ENCODE assay signal across 11 mouse cellular contexts in the genomic region with DNA sequence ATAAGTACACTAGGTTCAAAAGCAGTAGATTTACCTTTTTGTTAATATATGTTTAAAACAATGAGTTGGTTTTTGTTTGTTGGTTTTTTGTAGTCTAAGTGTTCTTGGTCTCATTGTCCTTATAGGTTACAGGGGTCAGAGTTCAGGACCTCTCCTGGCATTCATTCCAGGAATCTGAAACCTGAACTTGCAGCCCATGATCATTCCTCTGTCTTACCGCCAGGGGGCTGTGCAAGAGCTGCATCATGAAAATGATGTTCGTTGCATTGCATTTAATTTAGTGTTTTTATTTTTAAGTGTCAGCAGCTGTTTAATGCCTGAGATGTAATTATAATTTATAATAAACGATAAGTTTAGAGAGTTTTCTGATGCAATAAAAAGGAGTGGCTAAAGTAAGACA. TPM values are rescaled to one million over a fixed set of nuclear protein-coding genes. Genes with fewer than 3 reads are reported as not detected.
DNase-seq lines count a peak whose midpoint lies in the region; TF ChIP-seq lines count a peak whose summit lies in the region.
"Had no signal": no experiment of that assay in that cellular context is flagged by ENCODE, and none has a peak within 500 bp of the region (broad histone marks: within the 10 kb centered on the region; RNA-seq: fewer than 3 reads in every experiment).

No protein-coding gene starts in this region.

- no peak overlapping the region for H3K4me3 ChIP-seq in thymus, adult 2 months (ENCODE audit: control insufficient read depth, insufficient read depth, low read length)
- H3K4me3 ChIP-seq in embryonic fibroblast, embryonic 13.5 days (ENCODE audit: insufficient read depth, low read length), result no peak overlapping the region
- H3K4me3 ChIP-seq: myocyte had no signal

- no peak overlapping the region for H3K27ac ChIP-seq in thymus, adult 2 months (ENCODE audit: control insufficient read depth, insufficient read depth, low read length)
- no peak overlapping the region for H3K27ac ChIP-seq in embryonic fibroblast, embryonic 13.5 days (ENCODE audit: insufficient read depth, low read length)

- TF ChIP-seq POLR2A in thymus, adult 2 months (IDR thresholded peaks at IDR 0.05; ENCODE audit: control insufficient read depth, extremely low read depth, insufficient read depth, low read length, poor library complexity), result no peak
- no peak for TF ChIP-seq POLR2A in embryonic fibroblast, embryonic 13.5 days (IDR thresholded peaks at IDR 0.05; ENCODE audit: low read depth, low read length)

- H3K27me3 ChIP-seq in thymus, adult 2 months (ENCODE audit: control insufficient read depth, insufficient read depth, low read length), result no peaks in the 10 kb centered on the region

- no peaks in the 10 kb centered on the region for H3K36me3 ChIP-seq in thymus, adult 2 months (ENCODE audit: control insufficient read depth, insufficient read depth, low read length)

- DNase-seq in gastrocnemius, postnatal 14 days, result peak; percentile 3
- no peak for DNase-seq in gastrocnemius, postnatal 25 days
- peak; percentile 2 for DNase-seq in thymus, adult 2 months
- no peak for DNase-seq in thymus, postnatal 25 days
- DNase-seq in thymus, postnatal 4 days, result peak; percentile 30
- no peak for DNase-seq in right cerebral cortex, postnatal 4 days
- no peak for DNase-seq in urinary bladder, adult 18-20 months (ENCODE audit: low spot score in 2 of 2)

- H3K4me1 ChIP-seq in thymus, adult 2 months (replicated peaks; ENCODE audit: control insufficient read depth, insufficient read depth, low read length), result no peaks in the 10 kb centered on the region
- H3K4me1 ChIP-seq in embryonic fibroblast, embryonic 13.5 days (ENCODE audit: control insufficient read depth, insufficient read depth, low read length), result no peaks in the 10 kb centered on the region

- WGBS in thymus, adult 2 months, result 23% methylated on average over 3 of the region's 3 CpGs

- intact Hi-C loops in gastrocnemius, postnatal 14 days (cut with DNase I; ENCODE audit: low total_unique reads), result loop anchor here (5.0 to 10.0 kb wide), 2 partner anchors 47 to 90 kb away; no protein-coding TSS in a partner anchor

- TF ChIP-seq CTCF in thymus, adult 2 months (IDR thresholded peaks at IDR 0.05; ENCODE audit: borderline replicate concordance, control insufficient read depth, extremely low read depth, insufficient read depth, low read length, poor library complexity), result no peak
- TF ChIP-seq CTCF in embryonic fibroblast, embryonic 13.5 days (IDR thresholded peaks at IDR 0.05; ENCODE audit: borderline replicate concordance, insufficient read depth, low read length), result peak; percentile 45; the same call in 1 of the 2 replicates

RNA-seq across cellular contexts. Expression of a gene that starts 40.1 kb away (rescaled TPM):
- total RNA-seq in gastrocnemius, postnatal 14 days (2021), result 1 to 10 TPM; 2.2 to 2.8 TPM
- total RNA-seq in gastrocnemius, postnatal 25 days (2021), result 1 to 10 TPM; 1.8 to 2.7 TPM
- 1.7 and 2.1 TPM in 2 replicates for polyA plus RNA-seq in thymus, adult 2 months (2012; rRNA removed)
- 0.17 TPM in 1 of 2 replicates, not detected in the other for polyA plus RNA-seq in embryonic fibroblast, embryonic 13.5 days (2011; ENCODE audit: insufficient read length, low read depth, missing spikeins)

RNA-seq across cellular contexts. Expression of a gene that starts 52.3 kb away (rescaled TPM):
- not detected for total RNA-seq in gastrocnemius, postnatal 14 days (2021)
- total RNA-seq in gastrocnemius, postnatal 25 days (2021), result not detected
- not detected in 2 replicates for polyA plus RNA-seq in thymus, adult 2 months (2012; rRNA removed)
- not detected in 2 replicates for polyA plus RNA-seq in embryonic fibroblast, embryonic 13.5 days (2011; ENCODE audit: insufficient read length, low read depth, missing spikeins)
- total RNA-seq: adrenal gland, adult 18-20 months had no signal
- polyA plus RNA-seq: intestine, embryonic 14.5 days; myocyte had no signal

Comparison
In these comparisons a context has a peak if more than half of its experiments do, and no peak if none do; other contexts are left out.
1. DNase-seq: peak in gastrocnemius, postnatal 14 days (single experiment), thymus, adult 2 months (single experiment) and thymus, postnatal 4 days (single experiment); none in gastrocnemius, postnatal 25 days (single experiment), thymus, postnatal 25 days (single experiment), right cerebral cortex, postnatal 4 days (single experiment) and urinary bladder, adult 18-20 months (0 of 2).